Mouse (Mus musculus) CH12.LX (cell line): ENCODE results near the gene Srgap3. TPM values are rescaled to one million over a fixed set of nuclear protein-coding genes. Genes with fewer than 3 reads are reported as not detected.

ENCODE experiments used
- DNase-seq: peaks from one replicate; pipeline ENCODE4 v3.0.0-alpha.2; 2013; ENCODE audit errors: extremely low read depth
- H3K27ac ChIP-seq: 2 replicates; pipeline ENCODE4 v1.5.1; 2012; ENCODE audit warnings: low read depth, mild to moderate bottlenecking, control low read depth, moderate library complexity; ENCODE audit not compliant: insufficient read depth
- H3K27me3 ChIP-seq: replicated peaks from 2 replicates; pipeline ENCODE3; 2012; ENCODE audit warnings: inconsistent platforms
- H3K36me3 ChIP-seq, 2 experiments: replicated peaks in 1 of 2; 2 replicates each; pipeline versions ENCODE3 to v1.6.1; 2012; ENCODE audit warnings: inconsistent platforms in 1 of 2, low read length in 1 of 2, mild to moderate bottlenecking in 1 of 2, mixed read lengths in 1 of 2, moderate library complexity in 1 of 2; ENCODE audit not compliant: control insufficient read depth in 1 of 2, insufficient read depth in 1 of 2
- H3K4me1 ChIP-seq, 2 experiments: 2 replicates each; pipeline ENCODE4 v1.6.1; 2012; ENCODE audit warnings: inconsistent platforms in 1 of 2, moderate library complexity in 1 of 2; ENCODE audit not compliant: insufficient read depth in 2 of 2, control insufficient read depth in 1 of 2
- H3K4me2 ChIP-seq: 2 replicates; pipeline ENCODE4 v1.6.1; 2012; ENCODE audit warnings: low read depth, mild to moderate bottlenecking, control low read depth; ENCODE audit not compliant: poor library complexity, insufficient read depth, severe bottlenecking
- H3K4me3 ChIP-seq, 3 experiments: fragments of 150-350 bp in 1 of 3; sonication (generic) in 1 of 3; replicated peaks in 1 of 3; 2 replicates each; pipeline versions ENCODE3 to v1.5.1; 2011 to 2012; ENCODE audit warnings: low read depth in 2 of 3, low read length in 2 of 3, mild to moderate bottlenecking in 2 of 3, moderate library complexity in 2 of 3, control low read depth in 1 of 3, improper control_type of control experiment in 1 of 3, inconsistent platforms in 1 of 3, mixed read lengths in 1 of 3; ENCODE audit not compliant: poor library complexity in 1 of 3
- H3K79me2 ChIP-seq: replicated peaks from 2 replicates; pipeline ENCODE4 v1.6.1; 2012; ENCODE audit warnings: mild to moderate bottlenecking, moderate library complexity; ENCODE audit not compliant: control insufficient read depth, poor library complexity, insufficient read depth, severe bottlenecking; ENCODE audit errors: extremely low read depth
- H3K9ac ChIP-seq: 2 replicates; pipeline ENCODE4 v1.6.1; 2012; ENCODE audit warnings: low read depth, mild to moderate bottlenecking, control low read depth, moderate library complexity; ENCODE audit not compliant: insufficient read depth
- H3K9me3 ChIP-seq: replicated peaks from 2 replicates; pipeline ENCODE3; 2012; ENCODE audit warnings: low read length, inconsistent platforms, mixed read lengths
- CHD2 ChIP-seq: IDR thresholded peaks from 2 replicates; pipeline ENCODE4 v1.6.1; 2011; ENCODE audit warnings: low read length, improper control_type of control experiment
- CTCF ChIP-seq, 2 experiments: IDR thresholded peaks in 1 of 2; conservative IDR thresholded peaks in 1 of 2; 2 replicates each; pipeline ENCODE4 v1.5.1; 2011 to 2012; ENCODE audit warnings: low read depth in 2 of 2, low read length in 2 of 2, improper control_type of control experiment in 1 of 2, inconsistent platforms in 1 of 2, mild to moderate bottlenecking in 1 of 2, moderate library complexity in 1 of 2
- E2F4 ChIP-seq: IDR thresholded peaks from 2 replicates; pipeline ENCODE4 v1.6.1; 2011; ENCODE audit warnings: low read depth, low read length, improper control_type of control experiment; ENCODE audit not compliant: insufficient replicate concordance
- EP300 ChIP-seq: IDR thresholded peaks from 2 replicates; pipeline ENCODE4 v1.6.1; 2011; ENCODE audit warnings: low read length, improper control_type of control experiment
- ETS1 ChIP-seq: conservative IDR thresholded peaks from 2 replicates; pipeline ENCODE4 v1.6.1; 2012; ENCODE audit warnings: low read depth, mild to moderate bottlenecking, inconsistent platforms, low read length, improper control_type of control experiment, moderate library complexity
- GABPA ChIP-seq: IDR thresholded peaks from 2 replicates; pipeline ENCODE4 v1.6.1; 2012; ENCODE audit warnings: low read depth, low read length, improper control_type of control experiment, inconsistent platforms; ENCODE audit not compliant: insufficient replicate concordance
- HCFC1 ChIP-seq: IDR thresholded peaks from 2 replicates; pipeline ENCODE4 v1.6.1; 2012; ENCODE audit warnings: low read depth, mild to moderate bottlenecking, inconsistent platforms, low read length, improper control_type of control experiment
- MAX ChIP-seq: IDR thresholded peaks from 2 replicates; pipeline ENCODE4 v1.6.1; 2011; ENCODE audit warnings: low read length, improper control_type of control experiment
- MAZ ChIP-seq: IDR thresholded peaks from 2 replicates; pipeline ENCODE4 v1.6.1; 2012; ENCODE audit warnings: low read depth, mild to moderate bottlenecking, inconsistent platforms, low read length, improper control_type of control experiment, moderate library complexity
- MXI1 ChIP-seq: IDR thresholded peaks from 2 replicates; pipeline ENCODE4 v1.6.1; 2011; ENCODE audit warnings: mild to moderate bottlenecking, low read depth, low read length, improper control_type of control experiment
- POLR2AphosphoS2 ChIP-seq: IDR thresholded peaks from 2 replicates; pipeline ENCODE4 v1.6.1; 2011; ENCODE audit warnings: low read depth, low read length, improper control_type of control experiment
- RAD21 ChIP-seq: IDR thresholded peaks from 2 replicates; pipeline ENCODE4 v1.6.1; 2011; ENCODE audit warnings: low read depth, mild to moderate bottlenecking, low read length, improper control_type of control experiment, moderate library complexity
- SIN3A ChIP-seq: IDR thresholded peaks from 2 replicates; pipeline ENCODE4 v1.6.1; 2012; ENCODE audit warnings: low read length, improper control_type of control experiment, inconsistent platforms
- SMC3 ChIP-seq: IDR thresholded peaks from 2 replicates; pipeline ENCODE4 v1.6.1; 2011; ENCODE audit warnings: low read depth, low read length, improper control_type of control experiment
- TCF12 ChIP-seq: IDR thresholded peaks from 2 replicates; pipeline ENCODE4 v1.6.1; 2014; ENCODE audit warnings: low read depth, mild to moderate bottlenecking, inconsistent platforms, low read length, improper control_type of control experiment
- UBTF ChIP-seq: IDR thresholded peaks from 2 replicates; pipeline ENCODE4 v1.6.1; 2012; ENCODE audit warnings: low read depth, mild to moderate bottlenecking, inconsistent platforms, low read length, improper control_type of control experiment, moderate library complexity
- USF1 ChIP-seq: IDR thresholded peaks from 2 replicates; pipeline ENCODE4 v1.6.1; 2014; ENCODE audit warnings: low read depth, mild to moderate bottlenecking, inconsistent platforms, low read length, improper control_type of control experiment
- ZC3H11A ChIP-seq: IDR thresholded peaks from 2 replicates; pipeline ENCODE4 v1.6.1; 2012; ENCODE audit warnings: low read depth, mild to moderate bottlenecking, inconsistent platforms, low read length, improper control_type of control experiment
- ZNF384 ChIP-seq: IDR thresholded peaks from 2 replicates; pipeline ENCODE4 v1.6.1; 2012; ENCODE audit warnings: low read depth, low read length, improper control_type of control experiment, inconsistent platforms
- dilution Hi-C: fragments of 300-500 bp; cut with MboI; formaldehyde crosslinking; loops from 2 replicates; pipeline ENCODE4 v1.14.3; 2020; ENCODE audit warnings: low sequenced_read_pairs; ENCODE audit not compliant: extremely low pct_unique_long_range_greater_than_20kb, extremely low pct_ligation_motif_present
- in situ Hi-C: fragments of 300-500 bp; cut with MboI; formaldehyde crosslinking; loops from 3 replicates; pipeline ENCODE4 v1.14.3; 2019; ENCODE audit warnings: low sequenced_read_pairs, low pct_ligation_motif_present, low pct_unique_long_range_greater_than_20kb, mixed read lengths
- polyA plus RNA-seq: library from polyadenylated mRNA; unstranded; fragments of >175 nt; gene quantifications from 2 replicates; pipeline ENCODE4 v1.2.1, GENCODE M21; 2012; ENCODE audit warnings: low read depth; ENCODE audit not compliant: insufficient read length
- total RNA-seq, 2 experiments: library from RNA; depleted of rRNA; stranded (reverse); fragments of 300-350 nt in 1 of 2; fragments of >200 nt in 1 of 2; gene quantifications; 2 replicates each; pipeline ENCODE4 v1.2.3; 2012 to 2014

Srgap3 gene
- total and polyA plus RNA-seq, 3 experiments, result 1.5 to 4.5 (median 2.1) TPM

DNA sequence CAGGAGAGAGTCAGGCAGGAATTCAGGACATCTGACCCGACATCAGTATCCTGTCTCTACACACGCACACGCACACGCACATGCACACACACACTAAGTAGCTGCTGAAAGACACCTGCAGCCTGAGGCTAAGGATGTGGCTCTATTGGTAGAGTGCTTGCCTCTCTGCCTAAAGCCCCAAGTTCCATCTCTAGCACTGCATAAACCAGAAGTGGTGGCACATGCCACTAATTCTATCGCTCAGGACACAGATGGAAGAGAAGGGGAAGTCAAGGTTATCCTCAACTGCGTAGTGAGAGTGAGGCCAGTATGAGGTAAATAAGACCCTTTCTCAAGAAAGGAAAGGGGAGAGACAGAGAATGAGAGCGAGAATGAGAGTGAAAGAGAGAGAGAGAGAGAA is 6.8 kb upstream of the Srgap3 start:
- Histone ChIP-seq H3K36me3 (no peaks in the 10 kb centered on the region), H3K4me3 (no peak overlapping the region), H3K9ac (no peak overlapping the region), H3K4me1 (peaks cover 11 to 35% of the 10 kb centered on the region in 2 experiments; a peak in 3 of 4 replicates), H3K79me2 (no peaks in the 10 kb centered on the region), H3K27ac (no peak overlapping the region), H3K4me2 (no peak overlapping the region), H3K9me3 (no peaks in the 10 kb centered on the region), H3K27me3 (no peaks in the 10 kb centered on the region)
- DNase-seq, result no peak
- dilution Hi-C loops, result no loop called here
- no peak for TF ChIP-seq CHD2
- TF ChIP-seq TCF12, result no peak
- TF ChIP-seq SMC3, result no peak
- TF ChIP-seq MAX, result no peak
- TF ChIP-seq USF1, result no peak
- no peak for TF ChIP-seq SIN3A
- no peak for TF ChIP-seq E2F4
- no peak for TF ChIP-seq MXI1
- no peak for TF ChIP-seq EP300
- TF ChIP-seq ZNF384, result no peak
- TF ChIP-seq HCFC1, result no peak
- no peak for TF ChIP-seq MAZ
- no peak for TF ChIP-seq UBTF
- in situ Hi-C loops, result loop anchor here (5.0 kb wide), 1 partner anchor 237 kb away; no protein-coding TSS in a partner anchor

DNA sequence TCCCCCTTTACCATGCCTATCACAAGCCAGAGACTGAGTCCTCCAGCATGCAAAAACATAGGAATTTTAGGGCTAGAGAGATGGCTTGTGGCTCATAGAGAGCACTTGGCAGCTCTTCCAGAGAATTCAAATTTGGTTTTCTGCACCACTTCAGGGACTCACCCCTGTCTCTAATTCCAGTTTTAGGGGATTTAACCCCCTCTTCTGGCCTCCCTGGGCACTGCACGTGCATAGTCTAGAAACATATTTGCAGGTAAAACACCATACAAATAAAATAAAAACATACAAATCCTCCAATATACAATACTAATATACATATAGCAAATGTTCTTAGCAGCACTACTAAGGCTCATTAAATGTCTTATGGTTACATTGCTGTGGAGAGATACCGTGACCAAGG is 4.2 kb upstream of the Srgap3 start:
- Histone ChIP-seq H3K27me3 (no peaks in the 10 kb centered on the region), H3K4me3 (no peak overlapping the region), H3K9ac (no peak overlapping the region), H3K27ac (no peak overlapping the region), H3K4me2 (no peak overlapping the region), H3K79me2 (no peaks in the 10 kb centered on the region), H3K4me1 (peaks cover 8 to 44% of the 10 kb centered on the region in 2 experiments; a peak in 3 of 4 replicates), H3K9me3 (no peaks in the 10 kb centered on the region), H3K36me3 (no peaks in the 10 kb centered on the region)
- peak; percentile 64 for DNase-seq
- TF ChIP-seq SMC3 (peak; percentile 80), RAD21 (peak; percentile 83), GABPA (no peak), E2F4 (no peak), CTCF (conservative IDR thresholded peaks at IDR 0.05 in 1 of 2, IDR thresholded peaks at IDR 0.05 in 1 of 2; ENCODE audit: low read depth in 2 of 2, low read length in 2 of 2) (peak; percentile 61 to 79), ZC3H11A (peak; percentile 71), MAX (peak; percentile 71), POLR2AphosphoS2 (no peak), ETS1 (no peak)
- in situ Hi-C loops, result loop anchor here (5.0 kb wide), 1 partner anchor 234 kb away; no protein-coding TSS in a partner anchor
- dilution Hi-C loops, result no loop called here
